ENCODE assay signal across 7 mouse cellular contexts in genomic region chr8:123042158-123042973, GRCm38 (mm10). TPM values are rescaled to one million over a fixed set of nuclear protein-coding genes. Genes with fewer than 3 reads are reported as not detected.
DNase-seq lines count a peak whose midpoint lies in the region; ATAC-seq and TF ChIP-seq lines count a peak whose summit lies in the region.

Gene Ankrd11, minus strand, starts transcription at chr8:123042277.

- WGBS in embryonic facial prominence, embryonic 10.5 days = under 1% methylated on average over 91 of the region's 91 CpGs
- under 1% methylated on average over 91 of the region's 91 CpGs for WGBS in intestine, postnatal 0 days
- under 1% methylated on average over 86 of the region's 91 CpGs for WGBS in midbrain, embryonic 12.5 days
- under 1% methylated on average over 89 of the region's 91 CpGs for WGBS in small intestine, adult 2 months

- TF ChIP-seq CTCF in intestine, postnatal 0 days (IDR thresholded peaks at IDR 0.05; ENCODE audit: low read depth) = peak; percentile 67
- no peak for TF ChIP-seq CTCF in small intestine, adult 2 months (IDR thresholded peaks at IDR 0.05; ENCODE audit: extremely low read depth, insufficient read length, insufficient replicate concordance, low read depth, low read length)

- peak within 1 kb of the TSS; percentile 86 for H3K4me3 ChIP-seq in embryonic facial prominence, embryonic 10.5 days
- H3K4me3 ChIP-seq in intestine, postnatal 0 days (ENCODE audit: low read depth, low read length) = peak within 1 kb of the TSS; percentile 92
- H3K4me3 ChIP-seq in midbrain, embryonic 12.5 days = peak within 1 kb of the TSS; percentile 69
- peak within 1 kb of the TSS; percentile 99 for H3K4me3 ChIP-seq in small intestine, adult 2 months (ENCODE audit: low read depth, low read length)

- peak within 1 kb of the TSS; percentile 100 for H3K9ac ChIP-seq in intestine, postnatal 0 days (ENCODE audit: low read depth, low read length)
- H3K9ac ChIP-seq in midbrain, embryonic 12.5 days (replicated peaks) = peak within 1 kb of the TSS; percentile 97

- intact Hi-C loops in left cerebral cortex, postnatal 4 days (cut with DNase I) = loop anchor here (5.0 kb wide), 1 partner anchor 135 kb away; no protein-coding TSS in a partner anchor

- peak; percentile 99 for TF ChIP-seq POLR2A in small intestine, adult 2 months (IDR thresholded peaks at IDR 0.05; ENCODE audit: low read depth, low read length)

- peak; percentile 100 for DNase-seq in adrenal gland, postnatal 10 days
- peak; percentile 100 for DNase-seq in embryonic facial prominence, embryonic 10.5 days (ENCODE audit: low spot score)
- DNase-seq in gonadal fat pad, adult 2 months (ENCODE audit: low read depth) = peak; percentile 83
- DNase-seq in left cerebral cortex, postnatal 4 days = peak; percentile 100

- peak within 1 kb of the TSS; percentile 75 for H3K4me2 ChIP-seq in intestine, postnatal 0 days (replicated peaks; ENCODE audit: low read depth)
- peak within 1 kb of the TSS; percentile 80 for H3K4me2 ChIP-seq in midbrain, embryonic 12.5 days (replicated peaks)

- H3K27ac ChIP-seq in embryonic facial prominence, embryonic 10.5 days (replicated peaks) = peak within 1 kb of the TSS; percentile 99
- H3K27ac ChIP-seq in intestine, postnatal 0 days (ENCODE audit: low read depth, low read length) = peak within 1 kb of the TSS; percentile 100
- H3K27ac ChIP-seq in midbrain, embryonic 12.5 days (replicated peaks) = peak within 1 kb of the TSS; percentile 96
- H3K27ac ChIP-seq in small intestine, adult 2 months (ENCODE audit: insufficient read depth, low read depth, low read length) = peak within 1 kb of the TSS; percentile 98

- peak; percentile 96 for ATAC-seq in intestine, postnatal 0 days
- peak; percentile 97 for ATAC-seq in midbrain, embryonic 12.5 days (ENCODE audit: low FRiP score, low read depth)

- H3K9me3 ChIP-seq in embryonic facial prominence, embryonic 10.5 days = no peaks in the 10 kb centered on the region
- H3K9me3 ChIP-seq in intestine, postnatal 0 days (ENCODE audit: control insufficient read depth) = no peaks in the 10 kb centered on the region
- no peaks in the 10 kb centered on the region for H3K9me3 ChIP-seq in midbrain, embryonic 12.5 days

- no peaks in the 10 kb centered on the region for H3K27me3 ChIP-seq in embryonic facial prominence, embryonic 10.5 days (replicated peaks; ENCODE audit: low read depth, poor library complexity, severe bottlenecking)
- H3K27me3 ChIP-seq in intestine, postnatal 0 days (replicated peaks; ENCODE audit: control insufficient read depth, insufficient read depth, low read length) = no peaks in the 10 kb centered on the region
- H3K27me3 ChIP-seq in midbrain, embryonic 12.5 days = no peaks in the 10 kb centered on the region
- no peaks in the 10 kb centered on the region for H3K27me3 ChIP-seq in small intestine, adult 2 months (ENCODE audit: control insufficient read depth, insufficient read depth, low read length)

- peaks cover 38% of the 10 kb centered on the region for H3K4me1 ChIP-seq in embryonic facial prominence, embryonic 10.5 days
- 0 out of 2 replicates have a peak, but pooled peaks cover 5% of the 10 kb centered on the region for H3K4me1 ChIP-seq in intestine, postnatal 0 days (replicated peaks; ENCODE audit: control insufficient read depth, insufficient read depth, low read length)
- H3K4me1 ChIP-seq in midbrain, embryonic 12.5 days = peaks cover 42% of the 10 kb centered on the region
- H3K4me1 ChIP-seq in small intestine, adult 2 months (ENCODE audit: control insufficient read depth, insufficient read depth, insufficient read length, low read length) = peaks cover 25% of the 10 kb centered on the region

- peaks cover 10% of the 10 kb centered on the region for H3K36me3 ChIP-seq in embryonic facial prominence, embryonic 10.5 days (replicated peaks)
- no peaks in the 10 kb centered on the region for H3K36me3 ChIP-seq in intestine, postnatal 0 days (ENCODE audit: control insufficient read depth, insufficient read depth)
- H3K36me3 ChIP-seq in midbrain, embryonic 12.5 days = 0 out of 2 replicates have a peak, but pooled peaks cover 3% of the 10 kb centered on the region
- peaks cover 3% of the 10 kb centered on the region; the same call in 1 of the 2 replicates for H3K36me3 ChIP-seq in small intestine, adult 2 months (ENCODE audit: control insufficient read depth, insufficient read depth, low read length)

RNA-seq across cellular contexts. Expression of gene Ankrd11, which starts in this region (rescaled TPM):
- total RNA-seq in adrenal gland, postnatal 10 days (2021) = 100 to 1,000 TPM in 1 of 2 experiments, 10 to 100 TPM in 1; 73.9 to 103 TPM
- polyA plus RNA-seq in embryonic facial prominence, embryonic 10.5 days (2016; fragmentation: Nextera tagmentation; extraction: Ambion mirVana) = 41.2 and 49.2 TPM in 2 replicates
- polyA plus RNA-seq in gonadal fat pad, adult 2 months (2012; rRNA removed) = 48.7 and 53.0 TPM in 2 replicates
- polyA plus RNA-seq in intestine, postnatal 0 days (2015; fragmentation: Nextera tagmentation; extraction: Ambion mirVana) = 41.2 and 47.9 TPM in 2 replicates
- 100 to 1,000 TPM; 138 to 143 TPM for total RNA-seq in left cerebral cortex, postnatal 4 days (2021)
- polyA plus RNA-seq in midbrain, embryonic 12.5 days (2016; fragmentation: Nextera tagmentation; extraction: Ambion mirVana) = 64.9 and 66.5 TPM in 2 replicates
- 23.9 and 79.9 TPM in 2 replicates for polyA plus RNA-seq in small intestine, adult 2 months (2012; rRNA removed)

Comparison
In these comparisons a context has a peak if more than half of its experiments do, and no peak if none do; other contexts are left out.
1. Peak in every context shown above with its lines: DNase-seq, ATAC-seq, H3K4me3 ChIP-seq and H3K27ac ChIP-seq.